Mouse (Mus musculus) limb, embryonic 12.5 days (tissue): ENCODE data around the gene Epc2. TPM values are rescaled to one million over a fixed set of nuclear protein-coding genes. Genes with fewer than 3 reads are reported as not detected.
"Not testable (repeated sequence)": the region's sequence is repeated elsewhere in the genome, so short reads cannot be mapped to it uniquely, and the experiment has no call there.

ENCODE experiments used
- ATAC-seq: fragments of 200-750 bp; cut with Nextera tagmentation; 2 replicates; pipeline ENCODE4 v1.8.0; 2017; ENCODE audit warnings: low read depth, moderate TSS enrichment; ENCODE audit not compliant: insufficient number of reproducible peaks, insufficient read depth, low FRiP score, low TSS enrichment
- H3K27ac ChIP-seq: fragments of 300-500 bp; sonication (generic); 2 replicates; pipeline ENCODE4 v1.5.1; 2016; ENCODE audit warnings: mild to moderate bottlenecking, moderate library complexity
- H3K27me3 ChIP-seq: fragments of 300-500 bp; sonication (generic); 2 replicates; pipeline ENCODE4 v1.6.1; 2016; ENCODE audit warnings: mild to moderate bottlenecking, moderate library complexity
- H3K36me3 ChIP-seq: fragments of 300-500 bp; sonication (generic); 2 replicates; pipeline ENCODE4 v1.6.1; 2016; ENCODE audit warnings: mild to moderate bottlenecking, moderate library complexity
- H3K4me1 ChIP-seq: fragments of 300-500 bp; sonication (generic); replicated peaks from 2 replicates; pipeline ENCODE4 v1.6.1; 2016
- H3K4me2 ChIP-seq: fragments of 300-500 bp; sonication (generic); 2 replicates; pipeline ENCODE4 v1.6.1; 2016; ENCODE audit warnings: mild to moderate bottlenecking, moderate library complexity
- H3K4me3 ChIP-seq: fragments of 300-500 bp; sonication (generic); replicated peaks from 2 replicates; pipeline ENCODE4 v1.5.1; 2016; ENCODE audit warnings: mild to moderate bottlenecking
- H3K9ac ChIP-seq: fragments of 300-500 bp; sonication (generic); replicated peaks from 2 replicates; pipeline ENCODE4 v1.6.1; 2016; ENCODE audit warnings: mild to moderate bottlenecking, moderate library complexity
- H3K9me3 ChIP-seq: fragments of 300-500 bp; sonication (generic); 2 replicates; pipeline ENCODE4 v1.6.1; 2016; ENCODE audit warnings: mild to moderate bottlenecking, moderate library complexity
- WGBS: fragments of 180-500 bp; shearing (Covaris S2); methylation state at CpG from one replicate; pipeline ENCODE4 v1.1.7; 2016; 5-methylcytosine and 5-hydroxymethylcytosine counted together
- polyA plus RNA-seq: library from polyadenylated mRNA; unstranded; fragments of >200 nt; fragmentation: Nextera tagmentation; extraction: Ambion mirVana; gene quantifications from 2 replicates; pipeline ENCODE4 v1.2.1, GENCODE M21; 2016

Gene Epc2
- polyA plus RNA-seq, 1 experiment from 2014 or later = 8.6 TPM

DNA sequence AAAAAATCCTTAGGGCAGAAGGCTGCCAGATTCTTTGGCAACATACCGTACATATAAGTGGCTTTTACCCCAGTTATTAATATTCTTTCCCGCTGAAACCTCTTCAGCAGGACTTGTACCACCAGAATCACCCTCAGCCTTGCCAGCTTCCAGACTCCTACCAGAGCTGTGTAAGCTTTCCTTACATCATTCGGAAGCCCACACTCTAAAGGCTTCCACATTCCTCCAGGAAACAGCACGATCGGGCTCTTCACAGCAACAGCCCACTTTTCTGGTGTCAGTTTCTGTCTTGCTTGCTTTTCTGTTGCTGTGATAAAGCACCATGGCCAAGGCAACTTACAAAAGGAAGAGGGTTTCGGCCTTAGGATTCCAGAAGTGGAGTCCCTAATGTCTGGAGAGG lies 21.2 kb downstream of the Epc2 start:
- Histone ChIP-seq H3K9me3 (no peaks in the 10 kb centered on the region), H3K4me1 (peaks cover 13% of the 10 kb centered on the region), H3K27me3 (no peaks in the 10 kb centered on the region), H3K9ac (no peak overlapping the region), H3K4me3 (no peak overlapping the region), H3K27ac (no peak overlapping the region), H3K4me2 (no peak overlapping the region), H3K36me3 (no peaks in the 10 kb centered on the region)
- no peak for ATAC-seq
- 89% methylated on average over 6 of the region's 6 CpGs for WGBS

DNA sequence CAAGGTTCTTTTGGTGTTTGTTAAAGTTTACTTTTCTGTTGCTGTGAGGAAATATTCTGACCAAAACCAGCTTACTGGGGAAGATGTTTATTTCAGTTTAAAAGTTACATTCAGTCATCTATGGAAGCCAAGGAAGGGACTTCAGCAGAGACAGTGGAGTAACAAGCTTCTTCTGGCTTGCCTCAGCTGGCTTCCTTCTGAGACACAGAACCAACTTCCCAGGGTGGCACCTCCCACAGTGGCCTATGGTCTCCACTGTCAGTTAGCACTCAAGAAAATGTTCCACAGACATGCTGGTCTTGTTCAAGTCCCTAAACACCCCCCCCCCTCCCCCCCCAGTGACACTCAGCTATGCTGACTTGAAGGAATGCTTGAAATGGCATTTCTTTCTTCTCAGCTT lies 30.9 kb downstream of the Epc2 start:
- no peaks in the 10 kb centered on the region for H3K27me3 ChIP-seq
- H3K9me3 ChIP-seq = no peaks in the 10 kb centered on the region
- ATAC-seq = no peak
- H3K27ac ChIP-seq = no peak overlapping the region
- H3K4me3 ChIP-seq = no peak overlapping the region
- no peaks in the 10 kb centered on the region for H3K4me1 ChIP-seq
- H3K36me3 ChIP-seq = no peaks in the 10 kb centered on the region
- no peak overlapping the region for H3K4me2 ChIP-seq
- no peak overlapping the region for H3K9ac ChIP-seq

DNA sequence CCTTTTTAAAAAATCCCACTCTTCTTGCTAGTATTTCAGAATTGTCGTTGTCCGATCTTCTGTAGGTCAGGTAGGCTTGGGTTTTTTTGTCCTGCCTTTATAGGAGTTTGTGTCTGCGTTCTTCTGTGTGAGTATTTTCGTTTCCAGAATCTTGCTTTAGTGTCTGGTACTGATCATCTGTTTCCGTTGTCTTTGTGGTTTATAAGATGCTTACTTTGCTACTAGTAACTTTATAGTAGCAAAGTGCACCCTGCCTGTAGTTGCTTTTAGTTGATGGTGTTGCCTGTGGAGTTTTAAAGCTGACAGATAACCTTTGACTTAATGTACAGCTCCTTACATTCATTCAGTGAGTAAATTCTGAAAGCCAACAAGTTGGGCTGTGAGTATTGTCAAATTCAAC lies 32.1 kb downstream of the Epc2 start:
- no peaks in the 10 kb centered on the region for H3K4me1 ChIP-seq
- no peaks in the 10 kb centered on the region for H3K27me3 ChIP-seq
- no peak overlapping the region for H3K9ac ChIP-seq
- no peak overlapping the region for H3K27ac ChIP-seq
- no peak for ATAC-seq
- WGBS = 94% methylated on average over 5 of the region's 5 CpGs
- H3K36me3 ChIP-seq = no peaks in the 10 kb centered on the region
- no peak overlapping the region for H3K4me2 ChIP-seq
- H3K9me3 ChIP-seq = no peaks in the 10 kb centered on the region
- H3K4me3 ChIP-seq = no peak overlapping the region

DNA sequence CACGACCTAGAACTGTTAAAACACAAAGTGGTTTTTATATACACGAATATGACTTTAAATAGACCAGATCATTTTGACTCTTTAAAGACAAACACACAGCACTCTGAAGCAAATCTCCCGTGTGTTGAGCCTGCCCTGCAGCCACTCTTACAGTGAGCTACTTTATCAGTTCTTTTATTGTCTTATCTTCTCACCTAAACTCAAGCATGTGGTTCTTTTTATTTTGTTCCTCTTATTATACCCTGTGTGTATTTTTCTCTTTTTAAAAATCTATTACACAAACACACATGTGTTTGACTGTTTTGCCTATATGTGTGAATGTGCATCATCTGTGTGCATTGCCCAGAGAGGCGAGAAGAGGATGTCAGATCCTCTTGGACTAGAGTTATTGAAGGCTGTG lies 50.1 kb downstream of the Epc2 start:
- no peak overlapping the region for H3K4me3 ChIP-seq
- no peak overlapping the region for H3K9ac ChIP-seq
- H3K36me3 ChIP-seq = no peaks in the 10 kb centered on the region
- WGBS = 68% methylated on average over 4 of the region's 4 CpGs
- no peak overlapping the region for H3K4me2 ChIP-seq
- H3K9me3 ChIP-seq = no peaks in the 10 kb centered on the region
- no peak for ATAC-seq
- H3K27me3 ChIP-seq = no peaks in the 10 kb centered on the region
- H3K27ac ChIP-seq = no peak overlapping the region
- H3K4me1 ChIP-seq = no peaks in the 10 kb centered on the region

DNA sequence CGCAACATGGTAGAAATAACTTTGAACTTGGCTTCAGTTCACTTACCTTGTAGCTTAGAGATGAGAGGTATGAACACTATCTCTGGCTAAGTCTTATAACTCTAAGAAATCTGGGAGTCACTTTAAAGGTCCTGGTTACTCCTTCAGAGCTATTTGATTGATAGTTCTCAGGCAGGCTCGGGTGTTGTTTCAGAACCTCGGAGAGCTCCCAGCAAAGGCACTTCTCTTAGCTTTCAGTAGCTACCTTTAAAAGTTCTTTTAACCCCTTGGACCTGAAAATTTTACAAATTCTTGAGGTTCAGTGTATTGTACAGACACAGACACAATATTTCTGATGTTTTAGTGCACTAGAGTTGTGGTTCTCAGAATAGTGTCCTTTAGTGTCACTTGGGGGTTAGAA lies 52.3 kb downstream of the Epc2 start:
- H3K36me3 ChIP-seq = no peaks in the 10 kb centered on the region
- H3K27me3 ChIP-seq = no peaks in the 10 kb centered on the region
- no peak overlapping the region for H3K27ac ChIP-seq
- 42% methylated on average over 3 of the region's 3 CpGs for WGBS
- no peak overlapping the region for H3K9ac ChIP-seq
- H3K4me2 ChIP-seq = no peak overlapping the region
- ATAC-seq = no peak
- no peaks in the 10 kb centered on the region for H3K9me3 ChIP-seq
- no peak overlapping the region for H3K4me3 ChIP-seq
- H3K4me1 ChIP-seq = no peaks in the 10 kb centered on the region

DNA sequence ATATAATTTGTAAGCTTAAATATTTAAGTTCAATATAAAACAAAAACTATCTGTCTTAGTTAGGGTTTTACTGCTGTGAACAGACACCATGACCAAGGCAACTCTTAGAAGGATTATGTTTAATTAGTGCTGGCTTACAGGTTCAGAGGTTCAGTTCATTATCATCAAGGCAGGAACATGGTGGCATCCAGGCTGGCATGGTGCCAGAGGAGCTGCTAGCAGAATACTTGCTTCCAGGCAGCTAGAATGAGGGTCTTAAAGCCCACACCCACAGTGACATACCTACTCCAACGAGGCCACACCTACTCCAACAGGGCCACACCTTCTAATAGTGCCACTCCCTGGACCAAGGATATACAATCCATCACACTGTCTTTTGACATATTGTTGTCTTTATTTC lies 53.9 kb downstream of the Epc2 start:
- ATAC-seq, H3K4me3 ChIP-seq, H3K4me2 ChIP-seq, H3K9ac ChIP-seq, H3K27ac ChIP-seq, H3K27me3 ChIP-seq, H3K4me1 ChIP-seq, H3K9me3 ChIP-seq, H3K36me3 ChIP-seq: not testable (repeated sequence)
- WGBS = 90% methylated on average over 1 of the region's 1 CpGs

DNA sequence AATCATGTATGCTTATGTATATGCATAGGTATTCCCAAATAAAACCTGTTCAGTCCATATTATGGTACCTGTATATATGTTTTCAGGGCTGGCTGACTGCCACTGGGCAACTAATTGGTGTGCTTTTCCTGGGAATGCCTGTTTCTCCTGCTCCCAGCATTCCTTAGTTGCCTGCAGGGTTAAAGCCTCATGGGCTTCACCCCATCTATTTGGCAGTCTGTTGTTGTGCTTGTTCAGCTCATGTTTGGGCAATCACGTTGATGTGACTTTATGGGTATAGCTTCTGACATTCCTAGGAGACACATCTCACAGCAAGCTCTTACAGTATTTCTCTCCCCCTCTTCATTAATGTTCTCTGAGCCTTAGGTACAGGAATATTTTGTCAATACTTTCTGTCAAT lies 59.5 kb downstream of the Epc2 start:
- H3K4me2 ChIP-seq = no peak overlapping the region
- H3K4me3 ChIP-seq = no peak overlapping the region
- H3K4me1 ChIP-seq = peaks cover 13% of the 10 kb centered on the region
- WGBS = 39% methylated on average over 1 of the region's 1 CpGs
- H3K27me3 ChIP-seq = no peaks in the 10 kb centered on the region
- no peak for ATAC-seq
- peaks cover under 1% of the 10 kb centered on the region; the same call in 1 of the 2 replicates for H3K36me3 ChIP-seq
- no peak overlapping the region for H3K9ac ChIP-seq
- no peaks in the 10 kb centered on the region for H3K9me3 ChIP-seq
- no peak overlapping the region for H3K27ac ChIP-seq

DNA sequence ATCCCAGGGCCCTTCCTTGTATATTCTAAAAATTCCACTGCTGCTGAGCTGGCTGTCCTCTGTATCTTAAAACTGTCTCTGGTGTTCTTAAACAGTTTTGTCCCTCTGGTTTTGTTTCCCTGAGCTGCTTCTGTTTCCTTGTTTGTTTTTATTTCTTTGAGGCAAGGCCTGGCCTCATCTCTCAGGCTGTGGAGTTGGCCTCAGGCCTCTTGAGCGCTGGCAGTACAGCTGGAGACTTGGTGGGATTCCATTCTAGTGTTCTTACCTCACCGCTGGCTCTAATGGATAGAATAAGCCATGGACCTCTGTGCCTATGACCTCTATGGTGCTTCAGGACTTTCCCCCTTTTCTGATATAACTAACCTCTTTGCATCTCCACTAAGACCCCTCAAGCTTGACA lies 64.7 kb downstream of the Epc2 start:
- 59% methylated on average over 2 of the region's 2 CpGs for WGBS
- H3K36me3 ChIP-seq = peaks cover 3% of the 10 kb centered on the region; the same call in 1 of the 2 replicates
- no peak overlapping the region for H3K4me2 ChIP-seq
- no peak overlapping the region for H3K4me3 ChIP-seq
- no peak for ATAC-seq
- H3K4me1 ChIP-seq = peaks cover under 1% of the 10 kb centered on the region; the same call in 1 of the 2 replicates
- H3K27me3 ChIP-seq = no peaks in the 10 kb centered on the region
- H3K9ac ChIP-seq = no peak overlapping the region
- H3K9me3 ChIP-seq = no peaks in the 10 kb centered on the region
- H3K27ac ChIP-seq = no peak overlapping the region

DNA sequence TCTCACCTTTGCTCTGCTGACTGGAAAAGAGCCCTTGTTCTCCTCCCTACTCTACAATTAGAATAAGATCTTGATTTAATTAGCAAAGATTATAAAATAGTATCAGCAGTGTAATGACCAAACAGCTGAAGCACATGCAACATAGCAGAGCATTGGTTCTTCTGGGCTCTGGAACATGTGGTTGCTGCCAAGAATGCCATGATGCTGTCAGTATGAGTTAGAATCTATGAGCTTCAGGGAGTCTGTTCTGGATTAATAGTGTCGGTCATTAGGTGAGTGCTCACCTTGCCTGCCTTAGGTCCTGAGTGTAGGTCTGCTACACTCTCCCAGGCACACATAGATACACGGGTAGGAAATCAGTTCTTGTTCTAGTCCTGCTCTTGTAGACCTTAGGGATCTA lies 69.1 kb downstream of the Epc2 start:
- H3K27me3 ChIP-seq = no peaks in the 10 kb centered on the region
- H3K4me1 ChIP-seq = no peaks in the 10 kb centered on the region
- no peak overlapping the region for H3K9ac ChIP-seq
- no peaks in the 10 kb centered on the region for H3K9me3 ChIP-seq
- H3K4me2 ChIP-seq = no peak overlapping the region
- H3K27ac ChIP-seq = no peak overlapping the region
- H3K36me3 ChIP-seq = peaks cover 21% of the 10 kb centered on the region
- ATAC-seq = no peak
- WGBS = 70% methylated on average over 2 of the region's 2 CpGs
- no peak overlapping the region for H3K4me3 ChIP-seq

DNA sequence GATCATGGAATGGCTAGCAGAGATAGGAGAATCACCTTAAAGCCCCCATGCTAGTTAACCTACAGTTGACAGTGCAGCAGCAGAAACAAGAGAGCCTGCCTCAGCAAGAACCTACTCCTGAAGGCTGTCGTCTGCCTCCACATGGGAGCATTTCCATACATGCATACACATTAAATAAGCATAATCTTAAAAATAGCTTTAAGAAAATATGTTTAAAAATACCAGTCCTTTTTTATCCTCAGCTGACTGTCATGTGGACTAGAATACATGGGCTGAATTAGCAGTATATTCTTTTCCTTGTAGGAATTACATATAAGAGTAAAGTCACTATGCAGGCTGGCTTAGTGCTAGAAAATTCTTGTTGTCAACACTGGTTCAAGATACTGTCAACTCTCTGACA lies 69.7 kb downstream of the Epc2 start:
- H3K4me1 ChIP-seq = no peaks in the 10 kb centered on the region
- H3K4me3 ChIP-seq = no peak overlapping the region
- H3K4me2 ChIP-seq = no peak overlapping the region
- H3K9me3 ChIP-seq = no peaks in the 10 kb centered on the region
- no peak for ATAC-seq
- H3K27ac ChIP-seq = no peak overlapping the region
- WGBS = 89% methylated on average over 1 of the region's 1 CpGs
- no peak overlapping the region for H3K9ac ChIP-seq
- H3K36me3 ChIP-seq = peaks cover 19% of the 10 kb centered on the region
- H3K27me3 ChIP-seq = no peaks in the 10 kb centered on the region

DNA sequence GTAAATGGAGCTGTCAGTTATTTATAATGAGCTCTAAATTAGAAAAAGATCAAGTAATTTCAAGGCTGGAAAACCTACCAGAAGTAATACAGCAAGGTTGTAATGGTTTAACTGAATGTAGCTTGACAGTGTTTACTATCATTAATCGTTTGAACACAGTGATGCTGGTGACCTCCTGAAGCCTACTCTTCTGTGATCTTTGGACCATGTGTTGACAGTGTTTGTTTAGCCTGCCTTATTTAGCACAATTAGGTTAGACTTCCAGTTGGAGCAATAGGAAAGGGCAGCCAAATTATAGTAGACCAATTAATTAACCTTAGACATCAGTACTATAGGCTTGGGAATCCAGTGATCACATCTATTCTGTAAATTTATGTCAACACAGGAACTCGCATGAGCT lies 70.3 kb downstream of the Epc2 start:
- no peak overlapping the region for H3K9ac ChIP-seq
- H3K4me2 ChIP-seq = no peak overlapping the region
- no peak overlapping the region for H3K4me3 ChIP-seq
- no peaks in the 10 kb centered on the region for H3K9me3 ChIP-seq
- ATAC-seq = no peak
- H3K36me3 ChIP-seq = peaks cover 18% of the 10 kb centered on the region
- H3K27me3 ChIP-seq = no peaks in the 10 kb centered on the region
- H3K27ac ChIP-seq = no peak overlapping the region
- WGBS = 71% methylated on average over 2 of the region's 2 CpGs
- H3K4me1 ChIP-seq = no peaks in the 10 kb centered on the region

DNA sequence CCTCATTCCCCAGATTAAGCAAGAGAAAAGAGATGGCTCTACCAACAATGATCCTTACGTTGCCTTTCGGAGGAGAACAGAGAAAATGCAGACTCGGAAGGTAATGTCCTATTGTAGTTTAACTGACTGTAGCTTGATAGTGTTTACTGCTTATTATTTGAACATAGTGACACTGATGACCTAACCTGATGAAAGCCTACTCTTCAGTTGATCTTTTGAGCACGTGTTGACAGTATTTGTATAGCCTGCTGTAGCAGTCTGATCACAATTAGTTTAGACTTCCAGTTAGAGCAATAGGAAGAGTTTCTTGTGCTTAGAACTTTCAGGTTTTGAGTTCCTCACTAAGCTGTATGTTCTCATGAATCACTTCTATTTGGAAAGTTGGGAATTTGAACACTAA lies 71.3 kb downstream of the Epc2 start:
- H3K9ac ChIP-seq = no peak overlapping the region
- no peak overlapping the region for H3K4me2 ChIP-seq
- no peak overlapping the region for H3K27ac ChIP-seq
- peaks cover 18% of the 10 kb centered on the region for H3K36me3 ChIP-seq
- no peaks in the 10 kb centered on the region for H3K4me1 ChIP-seq
- ATAC-seq = no peak
- H3K9me3 ChIP-seq = no peaks in the 10 kb centered on the region
- WGBS = 86% methylated on average over 4 of the region's 4 CpGs
- no peak overlapping the region for H3K4me3 ChIP-seq
- H3K27me3 ChIP-seq = no peaks in the 10 kb centered on the region
